Mouse (Mus musculus) heart, adult 2 months (tissue): ENCODE results near the gene Arhgap35.

Experiments
- CTCF ChIP-seq: fragments of 200-600 bp; IDR thresholded peaks from 2 replicates; pipeline ENCODE4 v1.8.1; 2022; ENCODE audit warnings: antibody characterized with exemption, mild to moderate bottlenecking, moderate library complexity
- EP300 ChIP-seq: fragments of 200-500 bp; IDR thresholded peaks from 2 replicates; pipeline ENCODE4 v1.6.1; 2011; ENCODE audit warnings: low read depth, low read length, control low read depth; ENCODE audit not compliant: insufficient read depth
- POLR2A ChIP-seq: fragments of 200-500 bp; IDR thresholded peaks from 2 replicates; pipeline ENCODE4 v1.6.1; 2011; ENCODE audit warnings: mild to moderate bottlenecking, low read depth, low read length, control low read depth; ENCODE audit not compliant: insufficient read depth

- TF ChIP-seq EP300 (no peak), POLR2A (no peak), CTCF (no peak)
These were observed 118.5 kb downstream of the Arhgap35 start for GRCm38 (mm10) chr7:16496260-16496659.
